Mouse (Mus musculus): ENCODE measurements around the gene Cherp.

DNA sequence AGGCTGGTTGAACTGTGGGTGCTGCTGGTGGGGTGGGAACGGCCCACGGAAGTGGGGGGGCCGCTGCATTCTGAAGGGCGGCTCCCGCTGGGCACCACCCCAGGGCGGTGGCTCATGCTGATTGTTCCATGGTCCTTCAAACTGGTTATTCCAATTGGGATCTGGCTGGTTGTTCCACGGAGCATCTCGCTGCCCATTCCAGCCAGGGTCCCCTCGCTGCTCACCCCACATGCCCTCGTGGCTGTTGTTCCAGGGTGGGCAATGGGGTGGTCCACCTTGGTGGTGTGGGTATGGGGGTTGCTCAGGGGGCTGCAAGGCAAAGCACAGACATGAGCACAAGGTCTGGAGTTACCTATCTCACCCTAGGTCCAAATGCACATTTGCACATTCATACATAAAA is 10.8 kb downstream of the Cherp start:
- TF ChIP-seq CTCF (conservative IDR thresholded peaks at IDR 0.05; ENCODE audit: low read length), result no peak
- no peak for TF ChIP-seq POU5F1 (IDR thresholded peaks at IDR 0.05; ENCODE audit: borderline replicate concordance, low read length)
